Mouse (Mus musculus) heart, embryonic 11.5 days (tissue): ENCODE measurements around the gene Arfip2. TPM values are rescaled to one million over a fixed set of nuclear protein-coding genes. Genes with fewer than 3 reads are reported as not detected.

Experiments
- ATAC-seq: fragments of 200-750 bp; cut with Nextera tagmentation; replicated peaks from 2 replicates; pipeline ENCODE4 v1.8.0; 2017; ENCODE audit warnings: moderate library complexity; ENCODE audit not compliant: insufficient number of reproducible peaks, low FRiP score, low TSS enrichment
- H3K27ac ChIP-seq: fragments of 300-500 bp; sonication (generic); 2 replicates; pipeline ENCODE4 v1.5.1; 2014; ENCODE audit warnings: mild to moderate bottlenecking, low read depth, low read length
- H3K27me3 ChIP-seq: fragments of 300-500 bp; sonication (generic); 2 replicates; pipeline ENCODE4 v1.6.1; 2014; ENCODE audit warnings: mild to moderate bottlenecking, low read length, mixed read lengths; ENCODE audit not compliant: control insufficient read depth, insufficient read depth
- H3K36me3 ChIP-seq: fragments of 300-500 bp; sonication (generic); 2 replicates; pipeline ENCODE4 v1.6.1; 2014; ENCODE audit warnings: mild to moderate bottlenecking, low read length, moderate library complexity, mixed read lengths; ENCODE audit not compliant: control insufficient read depth, insufficient read depth
- H3K4me1 ChIP-seq: fragments of 300-500 bp; sonication (generic); 2 replicates; pipeline ENCODE4 v1.6.1; 2014; ENCODE audit warnings: low read length; ENCODE audit not compliant: control insufficient read depth, insufficient read depth
- H3K4me2 ChIP-seq: fragments of 300-500 bp; sonication (generic); 2 replicates; pipeline ENCODE4 v1.6.1; 2014; ENCODE audit warnings: mild to moderate bottlenecking, moderate library complexity
- H3K4me3 ChIP-seq: fragments of 300-500 bp; sonication (generic); 2 replicates; pipeline ENCODE4 v1.5.1; 2014; ENCODE audit warnings: low read depth, low read length
- H3K9ac ChIP-seq: fragments of 300-500 bp; sonication (generic); 2 replicates; pipeline ENCODE4 v1.6.1; 2014; ENCODE audit warnings: mild to moderate bottlenecking, low read depth, low read length, moderate library complexity
- H3K9me3 ChIP-seq: fragments of 300-500 bp; sonication (generic); replicated peaks from 2 replicates; pipeline ENCODE4 v1.6.1; 2016; ENCODE audit warnings: low read length; ENCODE audit not compliant: control insufficient read depth
- WGBS: fragments of 180-500 bp; shearing (Covaris S2); extraction: QIAGEN DNeasy Blood & Tissue Kit; methylation state at CpG from one replicate; pipeline ENCODE4 v1.1.7; 2014; ENCODE audit not compliant: insufficient replicate concordance; 5-methylcytosine and 5-hydroxymethylcytosine counted together
- polyA plus RNA-seq: library from polyadenylated mRNA; unstranded; fragments of >200 nt; fragmentation: Nextera tagmentation; extraction: Ambion mirVana; gene quantifications from 2 replicates; pipeline ENCODE4 v1.2.1, GENCODE M21; 2014

Gene Arfip2
- polyA plus RNA-seq, 1 experiment from 2014 or later: 57.3 TPM

GRCm38 (mm10) chr7:105590097-105590496 is 50.1 kb downstream of the Arfip2 start:
- WGBS: 20% methylated on average over 7 of the region's 7 CpGs
- Histone ChIP-seq H3K36me3 (no peaks in the 10 kb centered on the region), H3K4me2 (no peak overlapping the region), H3K27ac (no peak overlapping the region), H3K4me1 (no peaks in the 10 kb centered on the region), H3K9me3 (no peaks in the 10 kb centered on the region), H3K4me3 (no peak overlapping the region), H3K9ac (no peak overlapping the region), H3K27me3 (no peaks in the 10 kb centered on the region)
- no peak for ATAC-seq

- ATAC-seq: no peak
These were observed 51.8 kb downstream of the Arfip2 start for GRCm38 (mm10) chr7:105588325-105588912.

More at GRCm38 (mm10) chr7:105588325-105588912, 51.8 kb downstream of the Arfip2 start:
- Histone ChIP-seq H3K9me3 (no peaks in the 10 kb centered on the region), H3K4me1 (no peaks in the 10 kb centered on the region), H3K36me3 (no peaks in the 10 kb centered on the region), H3K27me3 (no peaks in the 10 kb centered on the region), H3K4me2 (no peak overlapping the region), H3K9ac (no peak overlapping the region), H3K27ac (no peak overlapping the region), H3K4me3 (no peak overlapping the region)
- WGBS: 61% methylated on average over 9 of the region's 9 CpGs

Other genes starting within 250 kb of the Arfip2 start
- 29.7 and 30.6 TPM in 2 replicates for gene Fam160a2, start 240.4 kb downstream of the Arfip2 start, polyA plus RNA-seq
- not detected in 2 replicates for gene Cnga4, start 235.8 kb downstream of the Arfip2 start, polyA plus RNA-seq
- 0.16 TPM in 1 of 2 replicates, not detected in the other for gene Cckbr, start 214.7 kb downstream of the Arfip2 start, polyA plus RNA-seq
- gene Cavin3, start 158.1 kb downstream of the Arfip2 start, polyA plus RNA-seq: 71.2 and 74.7 TPM in 2 replicates
- gene Smpd1, start 86.1 kb downstream of the Arfip2 start, polyA plus RNA-seq: 53.8 and 62.2 TPM in 2 replicates
- gene Apbb1, start 58.8 kb downstream of the Arfip2 start, polyA plus RNA-seq: 43.5 and 49.7 TPM in 2 replicates
- gene Hpx, start 40.3 kb downstream of the Arfip2 start, polyA plus RNA-seq: 0.76 and 1.4 TPM in 2 replicates
- 20.2 and 23.7 TPM in 2 replicates for gene Trim3, start 6.8 kb downstream of the Arfip2 start, polyA plus RNA-seq
- gene Timm10b, start 360 bp downstream of the Arfip2 start, polyA plus RNA-seq: 151 and 160 TPM in 2 replicates
- gene Gm45799, start 136 bp upstream of the Arfip2 start, polyA plus RNA-seq: 30.2 and 39.0 TPM in 2 replicates
- 0.87 and 1.1 TPM in 2 replicates for gene Dnhd1, start 10.4 kb upstream of the Arfip2 start, polyA plus RNA-seq
- gene Ilk, start 96.2 kb upstream of the Arfip2 start, polyA plus RNA-seq: 411 and 451 TPM in 2 replicates
- gene Rrp8, start 97.0 kb upstream of the Arfip2 start, polyA plus RNA-seq: 29.2 and 32.0 TPM in 2 replicates
- gene Taf10, start 103.9 kb upstream of the Arfip2 start, polyA plus RNA-seq: 152 and 161 TPM in 2 replicates
- gene Tpp1, start 111.8 kb upstream of the Arfip2 start, polyA plus RNA-seq: 85.8 and 95.7 TPM in 2 replicates
- 7.6 TPM in 2 replicates for gene Dchs1, start 147.2 kb upstream of the Arfip2 start, polyA plus RNA-seq
- 266 and 273 TPM in 2 replicates for gene Mrpl17, start 170.7 kb upstream of the Arfip2 start, polyA plus RNA-seq